Mouse (Mus musculus) brain, embryonic 14.5 days (tissue): ENCODE data around the gene Plin4.

Source experiments
- CTCF ChIP-seq: fragments of 200-500 bp; IDR thresholded peaks from 2 replicates; pipeline ENCODE4 v1.5.1; 2012; ENCODE audit warnings: inconsistent platforms, mild to moderate bottlenecking, moderate library complexity, borderline replicate concordance; ENCODE audit not compliant: insufficient read depth, insufficient read length; ENCODE audit errors: extremely low read depth
- POLR2A ChIP-seq: fragments of 200-500 bp; IDR thresholded peaks from 2 replicates; pipeline ENCODE4 v1.6.1; 2012; ENCODE audit warnings: mild to moderate bottlenecking, inconsistent platforms, borderline replicate concordance; ENCODE audit not compliant: poor library complexity, insufficient read depth, insufficient read length, severe bottlenecking; ENCODE audit errors: extremely low read depth

DNA sequence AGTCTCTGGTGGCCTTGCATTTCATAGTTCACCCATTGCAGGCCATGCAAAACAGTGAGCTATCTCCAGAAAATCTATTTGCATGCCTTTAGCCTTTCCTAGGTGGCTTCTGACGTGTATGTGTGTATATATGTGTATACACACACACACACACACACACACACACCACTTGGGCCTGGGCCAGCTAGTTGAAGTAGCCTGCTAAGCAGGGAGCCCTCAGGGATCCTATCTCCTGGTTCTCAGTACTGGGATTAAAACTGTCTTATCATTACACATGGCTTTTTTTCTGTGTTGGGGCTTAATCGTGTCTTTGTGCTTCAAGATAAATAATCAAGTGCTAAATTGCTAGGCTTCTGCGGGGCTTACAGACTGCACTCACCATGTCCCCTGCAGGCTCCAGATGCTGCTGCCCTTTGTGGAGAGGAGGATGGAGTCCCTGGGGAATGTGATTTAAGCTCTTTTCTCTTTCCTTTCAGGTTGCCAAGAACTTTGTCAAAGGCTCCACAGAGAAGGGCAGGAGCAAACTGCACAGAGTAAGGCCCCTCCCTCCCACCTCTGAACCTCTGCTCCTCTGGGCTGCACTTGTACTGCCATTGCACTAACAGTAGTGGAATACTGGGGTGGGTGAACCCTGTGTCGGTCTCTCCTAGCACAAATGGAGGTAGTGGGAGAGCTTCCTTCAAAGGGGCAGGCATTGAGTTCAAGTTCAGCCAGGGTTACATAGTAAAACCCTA lies 53.5 kb downstream of the Plin4 start:
- TF ChIP-seq POLR2A = no peak
- TF ChIP-seq CTCF = no peak
